Mouse (Mus musculus): Measurements from ENCODE around the gene Acmsd. TPM values are rescaled to one million over a fixed set of nuclear protein-coding genes. Genes with fewer than 3 reads are reported as not detected.

Acmsd gene
- polyA plus RNA-seq, 1 experiment from 2014 or later = 0.36 TPM

GRCm38 (mm10) chr1:127816381-127816780 lies 87.2 kb downstream of the Acmsd start:
- no peak overlapping the region for H3K4me2 ChIP-seq (replicated peaks)
- no peak overlapping the region for H3K4me3 ChIP-seq
- H3K4me1 ChIP-seq = no peaks in the 10 kb centered on the region
- H3K9ac ChIP-seq (replicated peaks) = no peak overlapping the region
- no peak overlapping the region for H3K27ac ChIP-seq (replicated peaks)
- H3K27me3 ChIP-seq = no peaks in the 10 kb centered on the region
- no peaks in the 10 kb centered on the region for H3K36me3 ChIP-seq
- WGBS = 91% methylated on average over 6 of the region's 6 CpGs
- H3K9me3 ChIP-seq = no peaks in the 10 kb centered on the region
- no peak for ATAC-seq (ENCODE audit: low FRiP score, low read depth)

Other genes with a start within 250 kb of the Acmsd start
- gene Tmem163, start 49.9 kb upstream of the Acmsd start, polyA plus RNA-seq (2016; fragmentation: Nextera tagmentation; extraction: Ambion mirVana) = 55.1 and 55.2 TPM in 2 replicates
- 122 and 133 TPM in 2 replicates for gene Ccnt2, start 44.8 kb downstream of the Acmsd start, polyA plus RNA-seq (2016; fragmentation: Nextera tagmentation; extraction: Ambion mirVana)
- 0.08 TPM in 1 of 2 replicates, not detected in the other for gene Map3k19, start 125.6 kb downstream of the Acmsd start, polyA plus RNA-seq (2016; fragmentation: Nextera tagmentation; extraction: Ambion mirVana)
- 20.7 and 21.9 TPM in 2 replicates for gene Rab3gap1, start 139.4 kb downstream of the Acmsd start, polyA plus RNA-seq (2016; fragmentation: Nextera tagmentation; extraction: Ambion mirVana)